Mouse (Mus musculus) cerebellum, adult 2 months (tissue): ENCODE results near the gene Ccnyl1.

ENCODE experiments used
- CTCF ChIP-seq: fragments of 200-500 bp; IDR thresholded peaks from 2 replicates; pipeline ENCODE4 v1.5.1; 2011; ENCODE audit warnings: low read depth, mild to moderate bottlenecking, control low read depth, low read length, moderate library complexity, borderline replicate concordance; ENCODE audit not compliant: insufficient read depth
- POLR2A ChIP-seq: fragments of 200-500 bp; IDR thresholded peaks from 2 replicates; pipeline ENCODE4 v1.6.1; 2011; ENCODE audit warnings: low read length, control low read depth, borderline replicate concordance; ENCODE audit not compliant: insufficient read depth

- TF ChIP-seq CTCF = no peak
- TF ChIP-seq POLR2A = no peak
Observed at GRCm38 (mm10) chr1:64641069-64641468, 49.2 kb upstream of the Ccnyl1 start.
